Mouse (Mus musculus): ENCODE results near the gene Phactr2. TPM values are rescaled to one million over a fixed set of nuclear protein-coding genes. Genes with fewer than 3 reads are reported as not detected.

Gene Phactr2
- total and polyA plus RNA-seq, 3 experiments, result 0.08 to 0.49 (median 0.31) TPM

- no peak overlapping the region for H3K4me3 ChIP-seq (replicated peaks in 1 of 3; ENCODE audit: low read depth in 2 of 3, low read length in 2 of 3, poor library complexity in 1 of 3)
- DNase-seq (ENCODE audit: extremely low read depth), result no peak
- dilution Hi-C loops (cut with MboI; ENCODE audit: extremely low pct_ligation_motif_present, extremely low pct_unique_long_range_greater_than_20kb, low sequenced_read_pairs), result no loop called here
Measured at GRCm38 (mm10) chr10:13448283-13449045, 25.7 kb downstream of the Phactr2 start.

GRCm38 (mm10) chr10:13446791-13447249, 27.4 kb downstream of the Phactr2 start:
- Histone ChIP-seq H3K9me3 (replicated peaks; ENCODE audit: low read length) (no peaks in the 10 kb centered on the region), H3K4me2 (ENCODE audit: insufficient read depth, low read depth, poor library complexity, severe bottlenecking) (no peak overlapping the region), H3K27ac (ENCODE audit: insufficient read depth, low read depth) (no peak overlapping the region), H3K27me3 (replicated peaks) (no peaks in the 10 kb centered on the region), H3K4me1 (ENCODE audit: control insufficient read depth in 1 of 2, insufficient read depth in 2 of 2) (no peaks in the 10 kb centered on the region), H3K79me2 (replicated peaks; ENCODE audit: control insufficient read depth, extremely low read depth, insufficient read depth, poor library complexity, severe bottlenecking) (no peaks in the 10 kb centered on the region), H3K36me3 (replicated peaks in 1 of 2; ENCODE audit: control insufficient read depth in 1 of 2, insufficient read depth in 1 of 2, low read length in 1 of 2) (no peaks in the 10 kb centered on the region), H3K4me3 (replicated peaks in 1 of 3; ENCODE audit: low read depth in 2 of 3, low read length in 2 of 3, poor library complexity in 1 of 3) (no peak overlapping the region), H3K9ac (ENCODE audit: insufficient read depth, low read depth) (no peak overlapping the region)
- in situ Hi-C loops (cut with MboI; ENCODE audit: low pct_ligation_motif_present, low pct_unique_long_range_greater_than_20kb, low sequenced_read_pairs), result no loop called here
- no peak for DNase-seq (ENCODE audit: extremely low read depth)
- dilution Hi-C loops (cut with MboI; ENCODE audit: extremely low pct_ligation_motif_present, extremely low pct_unique_long_range_greater_than_20kb, low sequenced_read_pairs), result no loop called here
- TF ChIP-seq BHLHE40 (IDR thresholded peaks at IDR 0.05; ENCODE audit: low read depth, low read length), result no peak
- TF ChIP-seq TCF12 (IDR thresholded peaks at IDR 0.05; ENCODE audit: low read depth, low read length), result no peak
- TF ChIP-seq ETS1 (conservative IDR thresholded peaks at IDR 0.05; ENCODE audit: low read depth, low read length), result no peak
- no peak for TF ChIP-seq POLR2A (IDR thresholded peaks at IDR 0.05; ENCODE audit: low read depth, low read length)
- TF ChIP-seq USF1 (IDR thresholded peaks at IDR 0.05; ENCODE audit: low read depth, low read length), result no peak
- TF ChIP-seq MAZ (IDR thresholded peaks at IDR 0.05; ENCODE audit: low read depth, low read length), result no peak
- no peak for TF ChIP-seq RAD21 (IDR thresholded peaks at IDR 0.05; ENCODE audit: low read depth, low read length)
- no peak for TF ChIP-seq ZKSCAN1 (IDR thresholded peaks at IDR 0.05; ENCODE audit: borderline replicate concordance, low read depth, low read length)
- TF ChIP-seq NELFE (IDR thresholded peaks at IDR 0.05; ENCODE audit: low read depth, low read length), result no peak
- no peak for TF ChIP-seq NRF1 (IDR thresholded peaks at IDR 0.05; ENCODE audit: low read depth, low read length)
- TF ChIP-seq MXI1 (IDR thresholded peaks at IDR 0.05; ENCODE audit: low read depth, low read length), result no peak
- TF ChIP-seq SMC3 (IDR thresholded peaks at IDR 0.05; ENCODE audit: low read depth, low read length), result no peak
- no peak for TF ChIP-seq MEF2A (IDR thresholded peaks at IDR 0.05; ENCODE audit: borderline replicate concordance, low read depth, low read length)
- no peak for TF ChIP-seq ELF1 (IDR thresholded peaks at IDR 0.05; ENCODE audit: low read depth, low read length)
- TF ChIP-seq MAX (IDR thresholded peaks at IDR 0.05; ENCODE audit: low read length), result no peak
- no peak for TF ChIP-seq MAFK (IDR thresholded peaks at IDR 0.05; ENCODE audit: insufficient replicate concordance, low read length)
- no peak for TF ChIP-seq POLR2AphosphoS2 (IDR thresholded peaks at IDR 0.05; ENCODE audit: low read depth, low read length)
- TF ChIP-seq EP300 (IDR thresholded peaks at IDR 0.05; ENCODE audit: low read length), result no peak
- no peak for TF ChIP-seq SIN3A (IDR thresholded peaks at IDR 0.05; ENCODE audit: low read length)
- TF ChIP-seq CHD2 (IDR thresholded peaks at IDR 0.05; ENCODE audit: low read length), result no peak

More at GRCm38 (mm10) chr10:13448283-13449045, 25.7 kb downstream of the Phactr2 start:
- no peaks in the 10 kb centered on the region for H3K36me3 ChIP-seq (replicated peaks in 1 of 2; ENCODE audit: control insufficient read depth in 1 of 2, insufficient read depth in 1 of 2, low read length in 1 of 2)
- no peaks in the 10 kb centered on the region for H3K79me2 ChIP-seq (replicated peaks; ENCODE audit: control insufficient read depth, extremely low read depth, insufficient read depth, poor library complexity, severe bottlenecking)
- no peaks in the 10 kb centered on the region for H3K27me3 ChIP-seq (replicated peaks)
- H3K4me1 ChIP-seq (ENCODE audit: control insufficient read depth in 1 of 2, insufficient read depth in 2 of 2), result no peaks in the 10 kb centered on the region
- in situ Hi-C loops (cut with MboI; ENCODE audit: low pct_ligation_motif_present, low pct_unique_long_range_greater_than_20kb, low sequenced_read_pairs), result no loop called here
- H3K27ac ChIP-seq (ENCODE audit: insufficient read depth, low read depth), result no peak overlapping the region
- TF ChIP-seq POLR2A (IDR thresholded peaks at IDR 0.05; ENCODE audit: low read depth, low read length) (no peak), GABPA (IDR thresholded peaks at IDR 0.05; ENCODE audit: insufficient replicate concordance, low read depth, low read length) (no peak), ZMIZ1 (IDR thresholded peaks at IDR 0.05; ENCODE audit: low read depth, low read length) (no peak), CHD2 (IDR thresholded peaks at IDR 0.05; ENCODE audit: low read length) (no peak), POLR2AphosphoS2 (IDR thresholded peaks at IDR 0.05; ENCODE audit: low read depth, low read length) (no peak), PAX5 (IDR thresholded peaks at IDR 0.05; ENCODE audit: low read length) (no peak), BHLHE40 (IDR thresholded peaks at IDR 0.05; ENCODE audit: low read depth, low read length) (no peak), CTCF (conservative IDR thresholded peaks at IDR 0.05 in 1 of 2, IDR thresholded peaks at IDR 0.05 in 1 of 2; ENCODE audit: low read depth in 2 of 2, low read length in 2 of 2) (no peak), KAT2A (IDR thresholded peaks at IDR 0.05; ENCODE audit: insufficient replicate concordance, low read length) (no peak), RAD21 (IDR thresholded peaks at IDR 0.05; ENCODE audit: low read depth, low read length) (no peak), RCOR1 (conservative IDR thresholded peaks at IDR 0.05; ENCODE audit: low read depth, low read length) (no peak), IRF4 (IDR thresholded peaks at IDR 0.05; ENCODE audit: low read depth, low read length) (no peak), ZNF384 (IDR thresholded peaks at IDR 0.05; ENCODE audit: low read depth, low read length) (no peak), NELFE (IDR thresholded peaks at IDR 0.05; ENCODE audit: low read depth, low read length) (no peak), MEF2A (IDR thresholded peaks at IDR 0.05; ENCODE audit: borderline replicate concordance, low read depth, low read length) (no peak), USF1 (IDR thresholded peaks at IDR 0.05; ENCODE audit: low read depth, low read length) (no peak), TCF12 (IDR thresholded peaks at IDR 0.05; ENCODE audit: low read depth, low read length) (no peak), ZKSCAN1 (IDR thresholded peaks at IDR 0.05; ENCODE audit: borderline replicate concordance, low read depth, low read length) (no peak), ETS1 (conservative IDR thresholded peaks at IDR 0.05; ENCODE audit: low read depth, low read length) (no peak), E2F4 (IDR thresholded peaks at IDR 0.05; ENCODE audit: insufficient replicate concordance, low read depth, low read length) (no peak)
- H3K9ac ChIP-seq (ENCODE audit: insufficient read depth, low read depth), result no peak overlapping the region
- H3K9me3 ChIP-seq (replicated peaks; ENCODE audit: low read length), result no peaks in the 10 kb centered on the region
- no peak overlapping the region for H3K4me2 ChIP-seq (ENCODE audit: insufficient read depth, low read depth, poor library complexity, severe bottlenecking)
